Mouse (Mus musculus): ENCODE results near the gene Slx4. TPM values are rescaled to one million over a fixed set of nuclear protein-coding genes. Genes with fewer than 3 reads are reported as not detected.
"Not testable (repeated sequence)": the region's sequence is repeated elsewhere in the genome, so short reads cannot be mapped to it uniquely, and the experiment has no call there.

Gene Slx4
- polyA plus RNA-seq, 1 experiment from 2014 or later: 23.5 TPM

DNA sequence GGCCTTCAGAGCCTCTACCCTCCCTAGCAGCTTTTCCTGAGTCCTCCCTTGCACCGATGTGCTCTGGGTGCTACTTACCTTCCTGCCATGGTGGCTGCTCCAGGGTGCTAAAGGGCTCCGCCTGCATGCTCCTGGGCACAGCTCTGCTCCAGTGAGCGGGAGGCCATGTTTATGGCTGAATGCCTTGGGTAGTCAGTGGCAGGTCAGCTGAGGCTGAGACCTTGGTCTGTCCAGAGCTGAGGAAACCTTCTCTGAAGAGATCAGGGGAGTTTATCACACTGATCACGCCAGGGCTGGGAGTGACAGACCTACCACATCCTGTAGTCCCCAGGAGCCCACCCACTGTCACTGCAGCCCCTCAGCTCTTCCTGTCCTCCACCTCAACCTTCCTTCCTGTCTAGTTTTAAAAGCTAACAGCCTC lies 27.3 kb downstream of the Slx4 start, which contains the start of gene Nlrc3:
Nlrc3 (minus strand) TSS at position 382 of the 421 bp plus-strand sequence.
- no peak within 1 kb of the TSS for H3K4me3 ChIP-seq (ENCODE audit: low read depth, low read length)
- no peak within 1 kb of the TSS for H3K9ac ChIP-seq (ENCODE audit: low read length)
- H3K27me3 ChIP-seq (replicated peaks; ENCODE audit: control insufficient read depth, insufficient read depth, low read length): no peaks in the 10 kb centered on the region
- DNase-seq (ENCODE audit: low spot score): no peak
- ATAC-seq (replicated peaks; ENCODE audit: low FRiP score, low TSS enrichment, low read depth): no peak; the same call in 1 of the 2 replicates
- no peaks in the 10 kb centered on the region for H3K4me1 ChIP-seq (replicated peaks; ENCODE audit: control insufficient read depth, insufficient read depth, low read length)
- no peak within 1 kb of the TSS for H3K27ac ChIP-seq (ENCODE audit: low read depth)
- H3K4me2 ChIP-seq (ENCODE audit: low read length): no peak within 1 kb of the TSS
- WGBS: 63% methylated on average over 4 of the region's 4 CpGs
- peaks cover 36% of the 10 kb centered on the region for H3K36me3 ChIP-seq (ENCODE audit: control insufficient read depth, insufficient read depth, low read length)
- no peaks in the 10 kb centered on the region for H3K9me3 ChIP-seq (ENCODE audit: control insufficient read depth, low read length)

DNA sequence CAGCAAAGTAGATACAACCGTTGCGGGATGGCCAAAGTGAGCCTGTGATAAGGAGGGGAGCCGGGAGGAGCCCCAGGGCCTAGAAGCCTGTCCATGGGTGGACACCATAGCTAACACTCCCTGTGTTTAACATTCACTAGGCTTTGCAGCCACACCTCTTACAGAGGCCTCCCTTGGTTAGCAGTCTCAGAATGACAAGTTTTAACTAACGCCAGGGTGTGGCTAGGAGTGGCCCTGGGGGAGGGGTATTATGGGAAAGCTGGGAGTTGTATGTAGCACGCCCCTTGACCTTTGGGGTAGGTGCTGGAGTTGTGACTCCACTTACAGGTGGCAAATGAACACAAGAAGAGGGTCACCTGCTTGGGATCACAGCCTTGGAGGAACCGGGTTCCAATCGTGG lies 27.9 kb downstream of the Slx4 start:
- no peak overlapping the region for H3K9ac ChIP-seq (ENCODE audit: low read length)

DNA sequence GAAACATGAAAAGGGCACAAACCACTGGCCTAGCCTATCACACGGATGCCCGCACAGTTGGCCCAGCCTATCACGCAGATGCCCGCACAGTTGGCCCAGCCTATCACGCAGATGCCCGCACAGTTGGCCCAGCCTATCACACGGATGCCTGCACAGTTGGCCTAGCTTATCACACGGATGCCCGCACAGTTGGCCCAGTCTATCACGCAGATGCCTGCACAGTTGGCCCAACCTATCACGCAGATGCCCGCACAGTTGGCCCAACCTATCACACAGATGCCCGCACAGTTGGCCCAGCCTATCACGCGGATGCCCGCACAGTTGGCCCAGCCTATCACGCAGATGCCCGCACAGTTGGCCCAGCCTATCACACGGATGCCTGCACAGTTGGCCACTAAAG lies 29.1 kb downstream of the Slx4 start:
- H3K9ac ChIP-seq (ENCODE audit: low read length): not testable (repeated sequence)
- 92% methylated on average over 19 of the region's 19 CpGs for WGBS

More for the DNA sequence above, 27.9 kb downstream of the Slx4 start:
- WGBS: 82% methylated on average over 7 of the region's 7 CpGs
- Histone ChIP-seq H3K4me2 (ENCODE audit: low read length) (no peak overlapping the region), H3K4me1 (replicated peaks; ENCODE audit: control insufficient read depth, insufficient read depth, low read length) (no peaks in the 10 kb centered on the region), H3K9me3 (ENCODE audit: control insufficient read depth, low read length) (no peaks in the 10 kb centered on the region), H3K27ac (ENCODE audit: low read depth) (no peak overlapping the region), H3K36me3 (ENCODE audit: control insufficient read depth, insufficient read depth, low read length) (peaks cover 30% of the 10 kb centered on the region), H3K27me3 (replicated peaks; ENCODE audit: control insufficient read depth, insufficient read depth, low read length) (no peaks in the 10 kb centered on the region), H3K4me3 (ENCODE audit: low read depth, low read length) (no peak overlapping the region)
- ATAC-seq (replicated peaks; ENCODE audit: low FRiP score, low TSS enrichment, low read depth) (peak; percentile 43; the same call in 1 of the 2 replicates), DNase-seq (ENCODE audit: low spot score) (no peak)

DNA sequence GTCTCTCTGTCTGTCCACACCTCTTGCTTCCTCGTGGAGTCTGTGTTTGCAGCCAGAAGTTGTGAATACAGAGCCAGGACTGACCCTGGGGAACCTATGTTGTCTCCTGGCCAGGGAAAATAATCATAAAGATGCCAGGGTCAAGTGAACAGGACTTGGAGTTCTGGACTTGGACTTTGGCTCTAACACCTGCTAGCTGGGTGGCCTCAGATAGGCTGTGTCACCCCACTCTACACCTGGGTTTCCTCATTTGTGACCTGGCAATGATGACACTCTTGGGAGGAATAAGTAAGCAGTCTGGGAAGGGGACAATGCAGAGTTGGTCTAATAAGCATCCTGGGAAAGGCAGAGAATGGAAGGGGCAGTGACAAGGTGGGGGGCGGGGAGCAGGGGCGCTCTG lies 38.0 kb downstream of the Slx4 start:
- Histone ChIP-seq H3K9ac (ENCODE audit: low read length) (no peak overlapping the region), H3K4me3 (ENCODE audit: low read depth, low read length) (no peak overlapping the region), H3K4me2 (ENCODE audit: low read length) (no peak overlapping the region), H3K36me3 (ENCODE audit: control insufficient read depth, insufficient read depth, low read length) (no peaks in the 10 kb centered on the region), H3K9me3 (ENCODE audit: control insufficient read depth, low read length) (no peaks in the 10 kb centered on the region), H3K27ac (ENCODE audit: low read depth) (no peak overlapping the region), H3K27me3 (replicated peaks; ENCODE audit: control insufficient read depth, insufficient read depth, low read length) (no peaks in the 10 kb centered on the region), H3K4me1 (replicated peaks; ENCODE audit: control insufficient read depth, insufficient read depth, low read length) (no peaks in the 10 kb centered on the region)
- ATAC-seq (replicated peaks; ENCODE audit: low FRiP score, low TSS enrichment, low read depth): no peak
- WGBS: 80% methylated on average over 3 of the region's 3 CpGs
- no peak for DNase-seq (ENCODE audit: low spot score)

More for the DNA sequence above, 29.1 kb downstream of the Slx4 start:
- H3K27me3 ChIP-seq (replicated peaks; ENCODE audit: control insufficient read depth, insufficient read depth, low read length); ATAC-seq (replicated peaks; ENCODE audit: low FRiP score, low TSS enrichment, low read depth); H3K9me3 ChIP-seq (ENCODE audit: control insufficient read depth, low read length); H3K27ac ChIP-seq (ENCODE audit: low read depth); H3K4me2 ChIP-seq (ENCODE audit: low read length); H3K4me1 ChIP-seq (replicated peaks; ENCODE audit: control insufficient read depth, insufficient read depth, low read length); DNase-seq (ENCODE audit: low spot score); H3K4me3 ChIP-seq (ENCODE audit: low read depth, low read length): not testable (repeated sequence)
- H3K36me3 ChIP-seq (ENCODE audit: control insufficient read depth, insufficient read depth, low read length): peaks cover 18% of the 10 kb centered on the region

DNA sequence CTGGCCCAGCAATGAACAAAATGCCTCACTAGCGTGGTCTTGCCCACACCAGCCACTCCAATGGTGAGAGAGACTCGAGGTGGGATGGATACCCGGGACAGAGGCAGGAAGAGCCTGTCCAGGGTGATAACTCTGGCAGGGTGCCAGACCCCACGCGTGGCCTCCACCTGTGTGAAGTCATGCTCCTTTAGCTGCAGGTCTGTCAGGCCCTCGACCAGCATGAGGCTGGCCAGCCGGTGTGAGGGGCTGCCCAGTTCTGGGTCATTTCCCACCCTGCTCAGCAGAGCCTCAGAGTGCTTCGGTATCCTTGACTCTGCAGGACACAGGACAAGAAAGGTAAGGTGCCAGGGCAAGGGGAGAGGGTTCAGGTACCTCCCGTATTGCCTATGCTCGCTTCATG lies 38.6 kb downstream of the Slx4 start:
- Histone ChIP-seq H3K27ac (ENCODE audit: low read depth) (no peak overlapping the region), H3K4me3 (ENCODE audit: low read depth, low read length) (no peak overlapping the region), H3K27me3 (replicated peaks; ENCODE audit: control insufficient read depth, insufficient read depth, low read length) (no peaks in the 10 kb centered on the region), H3K4me2 (ENCODE audit: low read length) (no peak overlapping the region), H3K4me1 (replicated peaks; ENCODE audit: control insufficient read depth, insufficient read depth, low read length) (no peaks in the 10 kb centered on the region), H3K9ac (ENCODE audit: low read length) (no peak overlapping the region), H3K36me3 (ENCODE audit: control insufficient read depth, insufficient read depth, low read length) (no peaks in the 10 kb centered on the region), H3K9me3 (ENCODE audit: control insufficient read depth, low read length) (no peaks in the 10 kb centered on the region)
- 79% methylated on average over 10 of the region's 10 CpGs for WGBS
- ATAC-seq (replicated peaks; ENCODE audit: low FRiP score, low TSS enrichment, low read depth) (0 out of 2 replicates have a peak, but pooled peaks have one; percentile 58), DNase-seq (ENCODE audit: low spot score) (no peak)

DNA sequence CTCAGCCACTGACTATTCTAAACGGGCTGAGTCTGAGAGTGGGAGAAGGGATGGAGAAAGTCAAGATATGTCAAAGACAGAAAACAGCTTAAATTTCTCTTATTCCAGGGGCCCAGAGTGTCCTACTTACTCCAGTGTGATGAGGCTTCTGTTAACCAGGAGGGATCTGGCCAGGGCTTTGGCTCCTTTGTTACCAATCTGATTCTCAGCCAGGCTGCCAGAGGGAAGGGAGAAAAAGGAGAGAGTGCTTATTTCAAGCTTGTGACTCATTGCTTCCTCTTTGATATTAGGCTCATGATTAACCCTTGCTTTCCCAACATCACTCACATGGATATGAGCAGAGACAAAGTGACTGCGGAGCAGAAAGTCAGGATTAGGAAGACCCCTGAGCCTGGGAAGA lies 44.3 kb downstream of the Slx4 start:
- H3K4me3 ChIP-seq (ENCODE audit: low read depth, low read length): no peak overlapping the region
- H3K9ac ChIP-seq (ENCODE audit: low read length): no peak overlapping the region
- DNase-seq (ENCODE audit: low spot score): no peak
- no peaks in the 10 kb centered on the region for H3K9me3 ChIP-seq (ENCODE audit: control insufficient read depth, low read length)
- no peaks in the 10 kb centered on the region for H3K27me3 ChIP-seq (replicated peaks; ENCODE audit: control insufficient read depth, insufficient read depth, low read length)
- no peak for ATAC-seq (replicated peaks; ENCODE audit: low FRiP score, low TSS enrichment, low read depth)
- H3K4me2 ChIP-seq (ENCODE audit: low read length): no peak overlapping the region
- no peaks in the 10 kb centered on the region for H3K4me1 ChIP-seq (replicated peaks; ENCODE audit: control insufficient read depth, insufficient read depth, low read length)
- WGBS: 43% methylated on average over 2 of the region's 2 CpGs
- H3K36me3 ChIP-seq (ENCODE audit: control insufficient read depth, insufficient read depth, low read length): no peaks in the 10 kb centered on the region
- no peak overlapping the region for H3K27ac ChIP-seq (ENCODE audit: low read depth)

DNA sequence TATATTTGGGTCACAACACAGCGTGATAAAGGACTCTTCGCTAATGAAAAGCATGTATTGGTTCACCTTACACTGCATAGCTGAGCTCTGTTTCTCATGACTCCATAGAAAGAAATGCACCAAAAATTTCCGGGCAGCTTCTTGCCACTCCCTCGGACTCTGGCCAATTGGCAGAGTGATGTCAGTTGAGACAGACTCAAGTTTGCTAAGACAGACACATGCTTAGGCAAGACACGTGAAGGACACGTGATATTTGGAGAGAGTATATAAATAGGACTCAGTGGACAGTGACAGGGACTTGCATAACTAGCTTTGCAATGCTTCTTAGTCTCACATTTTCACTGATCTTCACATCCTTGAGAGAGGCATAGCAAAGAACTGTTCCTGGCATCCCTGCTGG lies 47.2 kb downstream of the Slx4 start:
- Histone ChIP-seq H3K4me3 (ENCODE audit: low read depth, low read length) (no peak overlapping the region), H3K4me2 (ENCODE audit: low read length) (no peak overlapping the region), H3K36me3 (ENCODE audit: control insufficient read depth, insufficient read depth, low read length) (no peaks in the 10 kb centered on the region), H3K27me3 (replicated peaks; ENCODE audit: control insufficient read depth, insufficient read depth, low read length) (no peaks in the 10 kb centered on the region), H3K4me1 (replicated peaks; ENCODE audit: control insufficient read depth, insufficient read depth, low read length) (no peaks in the 10 kb centered on the region), H3K27ac (ENCODE audit: low read depth) (no peak overlapping the region), H3K9me3 (ENCODE audit: control insufficient read depth, low read length) (no peaks in the 10 kb centered on the region), H3K9ac (ENCODE audit: low read length) (no peak overlapping the region)
- no peak for DNase-seq (ENCODE audit: low spot score)
- WGBS: 92% methylated on average over 6 of the region's 6 CpGs
- no peak for ATAC-seq (replicated peaks; ENCODE audit: low FRiP score, low TSS enrichment, low read depth)

DNA sequence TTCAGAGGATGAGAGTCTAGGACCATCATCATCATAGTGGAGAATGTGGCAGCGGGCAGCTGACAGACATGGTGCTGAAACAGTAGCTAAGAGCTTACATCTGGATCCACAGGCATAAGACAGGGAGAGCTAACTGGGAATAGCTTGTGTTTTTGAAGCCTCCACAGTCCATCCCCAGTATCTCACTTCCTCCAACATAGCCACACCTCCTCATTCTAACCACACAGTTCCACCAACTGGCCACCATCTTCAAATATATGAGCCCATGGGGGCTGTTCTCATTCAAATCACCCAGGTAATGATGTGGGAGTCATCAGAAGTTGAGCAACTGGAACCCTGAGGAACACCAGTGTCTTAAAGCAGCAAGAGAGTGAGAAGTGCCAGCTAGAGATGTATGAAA lies 52.4 kb downstream of the Slx4 start:
- WGBS: 87% methylated on average over 1 of the region's 1 CpGs
- DNase-seq (ENCODE audit: low spot score) (no peak), ATAC-seq (replicated peaks; ENCODE audit: low FRiP score, low TSS enrichment, low read depth) (no peak)
- no peaks in the 10 kb centered on the region for H3K27me3 ChIP-seq (replicated peaks; ENCODE audit: control insufficient read depth, insufficient read depth, low read length)
- no peak overlapping the region for H3K27ac ChIP-seq (ENCODE audit: low read depth)
- H3K4me3 ChIP-seq (ENCODE audit: low read depth, low read length): no peak overlapping the region
- H3K9me3 ChIP-seq (ENCODE audit: control insufficient read depth, low read length): no peaks in the 10 kb centered on the region
- H3K4me1 ChIP-seq (replicated peaks; ENCODE audit: control insufficient read depth, insufficient read depth, low read length): no peaks in the 10 kb centered on the region
- H3K4me2 ChIP-seq (ENCODE audit: low read length): no peak overlapping the region
- no peaks in the 10 kb centered on the region for H3K36me3 ChIP-seq (ENCODE audit: control insufficient read depth, insufficient read depth, low read length)
- H3K9ac ChIP-seq (ENCODE audit: low read length): no peak overlapping the region

DNA sequence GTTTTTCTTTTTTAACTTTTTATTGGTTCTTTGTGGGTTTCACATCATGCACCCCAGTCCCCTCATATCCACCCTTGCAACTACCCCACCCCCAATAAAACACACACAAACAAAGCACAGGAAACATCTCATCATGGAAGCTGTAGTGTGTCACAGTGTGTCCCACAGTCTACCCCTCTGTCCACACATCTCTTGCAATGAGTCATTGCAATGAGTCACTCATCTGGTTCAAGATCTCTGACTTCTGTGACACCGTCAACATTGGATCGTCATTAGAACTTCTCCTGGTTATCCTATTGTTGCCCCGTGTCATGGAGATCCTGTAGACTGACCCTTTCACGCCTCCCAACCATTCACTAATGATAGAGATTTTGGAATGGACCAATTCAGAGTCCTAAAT lies 68.9 kb downstream of the Slx4 start:
- Histone ChIP-seq H3K9ac (ENCODE audit: low read length) (no peak overlapping the region), H3K4me1 (replicated peaks; ENCODE audit: control insufficient read depth, insufficient read depth, low read length) (no peaks in the 10 kb centered on the region), H3K9me3 (ENCODE audit: control insufficient read depth, low read length) (no peaks in the 10 kb centered on the region), H3K4me3 (ENCODE audit: low read depth, low read length) (no peak overlapping the region), H3K27ac (ENCODE audit: low read depth) (no peak overlapping the region), H3K4me2 (ENCODE audit: low read length) (no peak overlapping the region), H3K27me3 (replicated peaks; ENCODE audit: control insufficient read depth, insufficient read depth, low read length) (no peaks in the 10 kb centered on the region), H3K36me3 (ENCODE audit: control insufficient read depth, insufficient read depth, low read length) (peaks cover 65% of the 10 kb centered on the region)
- WGBS: 92% methylated on average over 4 of the region's 4 CpGs
- ATAC-seq (replicated peaks; ENCODE audit: low FRiP score, low TSS enrichment, low read depth) (no peak), DNase-seq (ENCODE audit: low spot score) (no peak)
